Mouse (Mus musculus) embryo, embryonic 10.5 days (tissue): ENCODE measurements around the gene Npas3.

ENCODE experiments used
- DNase-seq: peaks from one replicate; pipeline ENCODE4 v3.0.0-alpha.2; 2015; ENCODE audit warnings: low spot score

Npas3 gene

DNA sequence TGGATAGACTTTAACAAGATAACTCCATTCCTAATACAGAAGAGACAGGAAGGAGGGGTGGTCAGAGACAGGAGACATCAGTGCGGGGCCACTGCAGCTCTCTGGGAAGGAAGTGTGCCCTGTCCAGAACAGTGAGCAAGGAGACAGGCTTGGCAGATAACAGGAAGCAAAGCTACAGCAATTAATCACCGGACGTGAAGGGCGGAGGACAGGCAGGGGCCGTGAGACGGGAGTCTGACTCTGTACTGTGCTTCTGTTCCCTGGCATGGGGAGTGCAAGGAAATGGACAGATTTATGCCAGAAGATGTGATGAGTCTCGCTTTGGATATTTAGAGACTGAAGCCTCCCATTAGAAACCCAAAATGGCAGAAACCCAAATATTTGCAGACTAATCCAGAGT is 47.3 kb downstream of the Npas3 start:
- DNase-seq: peak; percentile 28

DNA sequence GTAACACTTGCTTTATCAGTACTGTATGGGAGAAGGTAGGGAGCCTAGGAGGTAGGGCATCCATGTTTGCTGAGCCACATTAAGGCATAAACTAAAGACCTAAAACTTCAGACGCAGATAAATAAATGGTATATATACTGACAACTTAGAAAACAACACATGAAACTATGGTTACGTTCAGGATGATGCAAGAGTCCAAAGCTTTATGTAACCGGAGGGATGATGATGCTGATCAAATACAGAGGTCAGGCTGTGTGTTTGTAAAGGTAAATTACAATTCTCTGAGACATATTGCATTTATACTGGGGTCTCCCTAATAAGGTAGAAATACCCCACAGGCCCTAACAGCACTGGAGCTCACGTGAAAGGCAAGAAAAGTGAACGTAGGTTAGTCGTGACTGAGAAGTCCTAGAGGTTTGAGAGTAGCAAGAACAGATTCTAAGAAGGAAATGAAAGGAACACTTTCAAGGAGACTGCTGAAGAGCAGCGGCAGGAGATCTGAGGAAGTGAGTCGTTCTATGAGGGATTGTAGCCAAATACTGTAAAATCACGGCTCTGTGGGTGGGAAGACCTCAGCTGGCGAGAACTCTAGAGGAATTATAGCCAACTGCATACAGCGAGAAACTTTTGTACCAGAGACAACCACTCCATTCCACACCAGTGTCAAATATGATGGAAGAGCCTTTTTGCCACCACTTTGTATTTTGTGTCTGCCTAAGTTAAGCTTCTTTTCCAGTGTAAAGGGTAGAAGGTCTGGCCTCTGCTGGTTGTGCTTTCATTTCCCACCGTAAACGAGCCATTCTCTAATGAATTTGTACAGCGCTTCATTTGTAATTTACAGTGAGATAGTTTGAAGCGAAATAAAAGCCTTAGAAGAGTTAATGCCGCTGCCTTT is 49.7 kb downstream of the Npas3 start:
- no peak for DNase-seq

DNA sequence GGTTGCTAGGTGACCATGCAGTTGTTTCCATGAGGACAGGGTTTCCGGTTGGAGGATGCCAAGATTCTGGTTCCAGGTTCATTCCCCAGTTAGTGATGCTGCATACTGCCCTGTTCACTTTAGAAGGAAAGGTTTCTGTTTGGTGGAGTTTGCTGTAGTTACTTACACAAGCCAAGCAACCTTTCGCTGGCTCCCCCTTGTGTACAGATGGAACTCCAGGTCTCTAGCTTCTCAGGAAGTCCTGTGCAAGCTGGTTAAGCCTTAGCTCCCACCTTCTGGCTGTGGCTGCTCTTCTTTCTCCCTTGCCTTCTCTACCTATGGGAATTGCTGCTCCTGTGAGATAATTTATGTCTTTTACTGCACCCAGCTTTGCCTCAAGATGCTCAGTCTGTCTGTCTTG is 52.5 kb downstream of the Npas3 start:
- DNase-seq: peak; percentile 69

DNA sequence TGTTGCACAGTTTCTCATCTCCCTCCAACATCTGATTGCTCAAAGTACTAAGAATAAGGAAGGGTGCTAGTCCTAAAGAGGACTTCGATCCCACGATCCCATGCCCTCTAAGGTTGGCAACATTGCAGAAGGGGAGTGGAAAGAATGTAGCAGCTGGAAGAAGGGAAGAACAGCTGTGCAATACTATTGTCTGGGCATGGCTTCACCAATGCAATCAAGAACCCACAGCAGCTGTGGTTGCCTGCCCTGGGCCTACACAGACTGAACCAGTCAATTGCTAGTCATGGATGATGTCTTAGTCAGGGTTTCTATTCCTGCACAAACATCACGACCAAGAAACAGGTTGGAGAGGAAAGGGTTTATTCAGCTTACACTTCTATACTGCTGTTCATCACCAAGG is 53.7 kb downstream of the Npas3 start:
- DNase-seq: no peak

DNA sequence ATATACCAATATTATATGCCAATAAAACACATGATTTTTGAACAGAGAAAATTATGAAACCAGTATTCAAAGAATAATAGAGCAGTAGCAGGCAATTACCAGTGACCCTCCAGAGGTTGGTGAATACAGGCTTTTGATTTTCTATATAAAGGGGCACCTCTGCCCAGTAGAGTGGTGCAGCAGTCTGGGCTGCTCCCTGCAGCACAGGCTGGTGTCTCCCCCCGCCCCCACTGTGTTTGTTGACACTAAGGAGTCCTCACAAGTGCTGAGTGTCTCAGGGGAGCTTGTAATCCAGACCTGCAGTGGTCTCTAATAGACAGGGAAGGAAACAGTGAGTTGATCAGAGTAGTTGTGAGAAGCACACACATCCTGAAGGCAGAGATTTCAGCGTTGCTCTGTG is 68.2 kb downstream of the Npas3 start:
- no peak for DNase-seq

DNA sequence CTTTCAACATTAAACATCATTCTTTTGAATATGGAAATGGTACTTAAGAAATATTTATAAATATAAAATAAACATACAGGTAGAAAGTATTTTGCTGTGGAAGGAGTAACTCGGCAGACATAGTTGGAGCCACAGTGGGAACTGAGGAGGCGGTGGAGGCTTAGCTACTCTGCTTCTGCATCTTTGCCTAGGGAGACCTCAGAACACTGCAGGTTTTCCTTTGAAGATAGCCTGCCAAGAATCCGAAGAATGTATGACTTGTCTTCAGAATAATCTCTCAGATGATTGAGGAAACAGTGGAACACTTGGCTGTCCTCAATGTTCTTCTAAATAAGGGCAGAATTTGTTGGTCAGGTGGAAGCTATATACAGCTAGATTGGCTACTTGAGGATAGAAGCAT is 69.3 kb downstream of the Npas3 start:
- DNase-seq: no peak

DNA sequence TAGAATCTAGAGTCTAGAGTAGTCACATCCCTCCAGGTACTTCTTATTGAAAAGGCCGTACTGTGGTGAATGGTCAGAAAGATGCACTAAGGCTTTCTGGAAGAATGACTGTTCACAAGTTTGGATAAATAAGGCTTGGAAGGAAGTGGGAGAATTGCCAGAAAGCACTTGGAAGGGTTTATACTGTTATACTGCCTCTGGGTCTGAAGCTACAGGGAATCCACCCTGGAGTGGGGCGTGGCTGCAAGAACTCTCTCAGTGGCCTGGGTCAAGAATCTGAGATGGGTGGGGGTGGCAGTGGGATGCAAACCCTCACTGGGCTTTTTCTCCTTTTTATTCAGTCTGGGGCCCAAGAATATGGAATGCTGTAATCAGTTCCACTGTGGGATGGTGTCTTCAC is 72.0 kb downstream of the Npas3 start:
- no peak for DNase-seq

DNA sequence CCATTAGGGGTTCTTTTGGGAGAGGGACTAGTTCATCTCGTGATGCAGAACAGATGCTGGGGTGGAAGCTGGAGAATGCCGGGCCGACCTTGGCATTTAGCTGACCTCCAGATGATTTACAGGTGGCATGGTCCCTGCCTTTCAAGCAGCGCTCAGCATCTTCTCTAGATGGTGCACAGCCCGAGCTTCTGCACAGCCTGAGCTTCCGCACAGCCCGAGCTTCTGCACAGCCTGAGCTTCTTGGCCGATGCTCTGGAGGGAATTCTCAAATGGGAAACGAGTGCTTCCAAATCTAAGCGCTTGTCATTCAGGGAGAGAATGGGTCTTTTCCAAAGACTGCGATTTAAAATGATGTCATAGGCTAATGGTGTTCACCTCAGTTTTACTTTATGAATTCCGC is 72.5 kb downstream of the Npas3 start:
- peak; percentile 38 for DNase-seq

DNA sequence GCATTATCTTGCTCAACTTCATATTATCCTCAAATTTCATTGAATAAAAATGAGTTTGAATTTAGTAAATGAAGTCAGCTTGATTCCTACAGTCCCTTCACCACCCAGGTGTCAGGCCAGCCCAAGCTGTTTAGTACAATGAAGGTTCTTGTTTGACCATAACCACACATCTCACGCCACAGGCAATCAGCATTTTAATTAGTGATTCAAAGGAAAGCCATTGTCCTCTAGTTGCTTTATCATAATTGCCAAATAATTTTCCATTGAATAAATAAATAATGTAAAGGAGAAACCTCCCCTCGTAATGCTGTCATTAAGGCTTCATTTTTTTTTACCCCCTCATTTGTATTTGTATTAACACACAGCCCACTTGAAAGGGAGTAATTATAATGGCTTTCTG is 73.5 kb downstream of the Npas3 start:
- no peak for DNase-seq

DNA sequence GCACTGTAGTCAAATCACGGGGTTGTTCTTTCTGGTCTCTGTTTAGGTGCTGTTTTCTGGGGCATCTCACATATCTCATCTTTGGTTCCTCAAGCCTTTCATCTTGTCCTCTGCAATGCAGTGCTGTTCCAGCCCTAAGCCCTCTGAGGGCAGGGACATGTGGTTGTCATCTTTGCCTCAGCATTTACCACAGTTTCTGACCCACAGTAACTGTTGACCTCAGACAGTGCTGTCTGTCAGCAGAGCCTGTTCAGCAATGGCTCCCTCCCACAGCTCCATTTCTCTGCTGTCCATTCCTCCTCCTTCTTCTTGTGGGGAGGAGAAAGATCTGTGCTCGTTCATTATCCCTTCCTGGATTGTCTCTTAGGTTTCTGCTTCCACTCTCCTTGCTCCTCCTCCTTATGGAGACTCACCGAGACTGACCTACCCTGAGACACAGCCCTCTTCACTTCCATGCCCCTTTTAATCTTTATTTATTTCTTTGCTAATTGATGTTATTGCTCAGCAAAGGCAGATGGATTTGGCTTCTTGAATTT is 79.2 kb downstream of the Npas3 start:
- no peak for DNase-seq

DNA sequence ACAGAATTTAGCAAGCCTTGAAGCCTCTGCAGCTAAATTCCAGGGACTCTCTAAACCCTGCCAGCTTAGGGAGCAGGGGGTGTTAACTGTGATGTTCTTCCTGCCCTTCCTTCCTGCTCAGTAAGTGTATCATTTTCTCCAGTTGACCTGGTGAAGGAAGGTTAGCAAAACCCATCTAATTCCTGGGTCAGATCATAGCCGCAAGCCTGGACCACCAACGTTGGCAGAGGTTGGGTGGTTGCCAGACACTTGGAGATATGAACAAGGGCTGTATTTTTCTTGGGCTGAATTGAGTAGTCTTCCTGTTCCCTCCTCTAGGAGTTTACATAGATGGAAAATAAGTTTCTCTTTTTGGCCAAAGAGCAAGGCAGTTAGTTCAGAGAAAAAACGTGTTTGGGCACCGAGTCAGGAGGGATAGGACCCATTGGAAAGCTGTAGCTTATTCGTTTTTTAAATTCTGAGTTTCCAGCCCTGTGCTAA is 79.8 kb downstream of the Npas3 start:
- DNase-seq: peak; percentile 60

DNA sequence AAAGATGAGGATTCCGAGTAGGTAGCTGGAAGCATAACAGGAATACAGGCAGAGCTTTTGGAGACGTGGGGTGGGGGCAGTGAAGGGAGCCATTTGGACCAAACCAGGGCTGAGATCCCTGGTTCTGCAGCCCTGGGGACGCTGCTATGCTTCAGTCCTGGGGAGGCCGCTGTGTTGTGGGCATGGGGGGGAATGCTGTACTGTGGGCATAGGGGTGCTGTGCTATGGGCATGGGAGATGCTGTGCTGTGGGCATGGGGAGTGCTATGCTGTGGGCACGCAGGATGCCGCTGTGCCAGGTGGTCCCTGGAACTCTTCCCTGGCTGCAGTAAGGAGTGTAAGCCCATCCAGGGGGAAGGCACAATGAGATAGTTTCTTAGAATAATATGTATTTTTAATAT is 81.7 kb downstream of the Npas3 start:
- DNase-seq: no peak

DNA sequence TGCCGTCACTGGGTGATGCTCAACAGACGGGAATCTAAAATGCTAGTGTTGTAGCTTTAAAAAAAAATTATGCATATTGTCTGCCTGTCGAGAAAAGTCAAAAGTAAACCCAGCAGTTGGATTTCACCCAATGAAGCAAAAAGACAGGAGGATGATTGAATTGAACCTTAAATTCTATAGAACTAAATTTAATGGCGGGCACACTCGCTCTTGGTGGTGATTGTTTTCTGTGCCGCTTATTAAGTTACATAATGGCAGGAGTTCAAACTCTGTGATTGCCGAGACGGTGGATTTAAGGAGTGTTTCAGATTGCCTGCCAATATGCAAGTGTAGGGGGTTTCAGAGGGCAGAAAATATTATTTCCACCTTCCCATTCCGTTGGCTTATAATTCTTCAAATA is 82.9 kb downstream of the Npas3 start:
- no peak for DNase-seq

DNA sequence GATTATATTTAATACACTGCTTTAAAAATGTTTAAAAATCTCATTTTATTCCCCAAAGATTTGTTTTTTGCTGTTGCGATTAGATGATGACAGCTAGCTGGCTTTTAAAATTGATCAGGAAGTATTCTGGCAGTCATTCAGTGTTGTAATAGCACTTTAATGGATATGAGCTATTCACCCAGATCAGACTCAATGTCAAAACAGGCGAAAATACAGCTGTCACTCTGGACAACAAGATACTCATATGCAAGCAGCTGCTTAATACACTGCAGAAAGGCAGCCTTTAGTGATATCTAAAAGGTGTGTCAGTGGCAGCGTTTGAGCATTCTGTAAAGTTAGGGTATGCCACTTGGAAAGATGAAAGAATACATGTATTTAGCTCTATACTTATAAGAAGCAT is 83.3 kb downstream of the Npas3 start:
- no peak for DNase-seq

DNA sequence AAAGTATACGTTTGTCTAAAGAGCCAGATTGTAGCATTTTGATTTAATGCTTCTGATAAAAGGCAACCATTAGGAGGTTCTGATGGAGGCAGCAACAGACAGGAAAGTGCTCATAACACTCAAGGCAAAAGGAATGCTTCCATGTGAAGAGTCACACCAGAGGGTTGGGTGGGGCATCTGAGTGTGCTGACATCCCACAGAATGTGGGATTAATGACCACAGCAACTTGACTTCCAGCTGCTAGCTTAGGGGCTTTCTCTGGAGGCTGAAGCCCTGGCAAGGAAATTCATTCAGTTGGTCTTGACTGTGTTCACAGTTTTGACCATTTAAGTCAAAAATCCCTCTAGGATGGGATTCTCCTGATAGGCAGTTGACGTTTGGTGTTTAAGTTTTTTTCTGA is 84.8 kb downstream of the Npas3 start:
- DNase-seq: no peak

DNA sequence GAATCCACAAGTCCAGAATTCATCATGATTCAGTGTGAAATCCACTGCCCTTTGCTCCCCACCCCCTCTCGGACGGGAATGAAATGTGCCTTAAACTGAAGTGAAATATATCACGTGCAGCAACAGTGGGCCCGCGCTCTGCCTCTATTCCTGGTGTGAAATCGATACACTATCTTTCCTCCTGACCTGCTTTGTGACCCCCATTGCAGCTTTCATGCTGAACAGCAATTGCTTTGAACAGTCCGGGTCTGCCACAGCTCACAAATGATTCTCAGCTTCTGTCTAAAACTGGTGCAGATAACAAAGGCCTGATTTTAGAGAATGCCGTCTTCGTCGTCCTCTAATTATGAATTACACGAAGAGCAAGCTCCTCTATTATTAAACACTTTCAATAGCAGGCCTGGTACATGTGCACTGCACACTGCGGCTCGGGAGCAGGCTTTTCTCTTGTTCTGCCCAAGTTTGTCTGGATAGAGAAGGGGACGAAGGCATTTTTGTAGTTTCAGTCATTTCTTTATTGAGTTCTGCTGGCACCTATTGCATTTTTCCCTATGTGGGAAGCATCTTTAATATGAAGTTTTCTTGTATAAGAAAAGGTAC is 90.0 kb downstream of the Npas3 start:
- DNase-seq: peak; percentile 63

DNA sequence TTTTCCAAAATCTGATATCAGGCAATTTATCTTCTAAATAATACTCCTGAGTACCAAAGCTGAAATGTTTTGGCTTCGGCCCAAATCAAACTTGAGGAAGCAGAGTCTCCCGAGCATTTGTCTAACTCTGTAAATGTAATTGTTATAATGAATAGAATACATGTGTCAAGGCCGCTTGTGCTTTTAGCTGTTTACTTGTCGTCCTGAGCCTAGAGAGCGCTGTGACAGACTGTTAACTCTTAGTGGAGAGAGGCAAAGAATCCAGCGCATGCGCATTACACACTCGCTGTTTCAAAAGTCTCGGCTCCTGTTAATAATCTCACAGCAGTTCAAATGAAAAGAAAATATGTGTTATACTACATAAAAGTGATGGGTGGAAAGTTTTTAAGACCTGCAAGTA is 94.3 kb downstream of the Npas3 start:
- DNase-seq: no peak

DNA sequence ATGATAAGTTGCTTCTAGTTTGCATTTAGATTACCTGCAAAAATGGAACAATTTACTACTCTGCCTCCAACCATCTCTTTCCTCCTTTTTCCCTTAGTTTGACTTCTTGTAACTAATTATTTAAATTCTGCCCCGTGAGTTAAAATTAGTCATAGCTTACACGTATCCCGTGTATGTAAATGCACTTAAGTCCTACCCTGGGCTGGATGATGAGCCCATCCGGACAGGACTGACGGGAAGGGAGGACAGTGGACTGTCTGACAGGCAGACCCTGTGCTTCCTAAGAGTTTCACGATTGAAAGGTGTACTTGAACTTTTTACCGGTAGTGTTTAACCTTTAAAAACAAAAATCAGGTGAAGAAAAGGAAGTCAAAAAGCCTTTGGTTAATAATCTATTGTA is 103.4 kb downstream of the Npas3 start:
- DNase-seq: no peak

DNA sequence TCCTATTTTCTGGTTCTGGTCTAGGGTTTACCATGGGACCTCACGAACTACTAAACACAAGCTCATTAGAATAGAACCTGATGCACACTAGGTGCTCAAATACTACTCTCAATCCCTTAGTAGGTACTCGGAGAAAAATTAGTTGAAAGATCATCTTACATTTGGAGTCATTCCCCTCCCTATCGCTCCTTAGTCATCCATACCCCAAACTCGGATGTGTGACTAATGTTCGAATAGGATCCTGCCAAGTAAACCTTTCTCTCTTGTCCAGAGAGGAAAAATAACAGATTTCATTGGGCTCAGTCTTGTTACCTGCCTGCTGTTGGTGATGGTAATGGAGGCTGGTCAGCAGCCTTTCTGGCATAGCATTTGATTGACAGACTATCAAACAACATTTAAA is 117.3 kb downstream of the Npas3 start:
- no peak for DNase-seq

DNA sequence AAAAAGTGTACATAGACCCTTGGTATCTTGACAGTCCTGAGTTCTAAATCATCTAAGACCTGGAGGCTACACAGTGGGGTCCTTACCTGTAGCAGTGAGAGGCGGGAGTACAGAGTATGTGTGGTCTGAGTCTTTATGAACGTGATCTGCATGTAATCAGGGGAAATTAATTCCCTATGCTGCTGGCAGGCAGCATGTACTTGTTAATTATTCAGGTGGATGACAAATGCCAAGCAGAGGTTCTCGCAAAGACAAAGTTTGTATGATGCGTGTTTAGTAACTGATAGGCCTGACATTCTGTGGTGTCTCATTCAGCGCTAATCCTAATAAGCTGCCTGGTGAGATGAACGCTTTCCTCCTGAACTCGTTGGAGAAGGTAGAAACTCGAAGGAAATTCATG is 136.4 kb downstream of the Npas3 start:
- DNase-seq: no peak

DNA sequence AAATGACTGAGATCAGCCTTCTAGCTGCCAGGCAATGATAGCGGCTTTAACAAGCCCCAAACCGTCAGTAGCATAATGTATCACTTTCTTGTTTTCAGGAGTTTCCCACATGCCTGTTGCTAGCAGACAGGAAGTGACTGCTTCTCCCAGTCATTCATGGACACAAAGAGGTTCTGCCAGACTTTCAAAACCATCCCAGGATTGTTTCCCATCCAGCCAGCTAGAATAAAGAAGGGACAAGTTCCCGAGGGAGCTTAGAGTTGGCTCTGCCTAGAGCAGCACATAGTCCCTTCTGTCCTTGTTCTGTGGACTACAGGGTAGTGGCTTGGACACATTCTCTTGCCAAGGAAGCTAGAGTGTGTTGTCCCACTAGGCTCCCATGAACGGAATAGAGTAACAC is 157.4 kb downstream of the Npas3 start:
- peak; percentile 26 for DNase-seq

DNA sequence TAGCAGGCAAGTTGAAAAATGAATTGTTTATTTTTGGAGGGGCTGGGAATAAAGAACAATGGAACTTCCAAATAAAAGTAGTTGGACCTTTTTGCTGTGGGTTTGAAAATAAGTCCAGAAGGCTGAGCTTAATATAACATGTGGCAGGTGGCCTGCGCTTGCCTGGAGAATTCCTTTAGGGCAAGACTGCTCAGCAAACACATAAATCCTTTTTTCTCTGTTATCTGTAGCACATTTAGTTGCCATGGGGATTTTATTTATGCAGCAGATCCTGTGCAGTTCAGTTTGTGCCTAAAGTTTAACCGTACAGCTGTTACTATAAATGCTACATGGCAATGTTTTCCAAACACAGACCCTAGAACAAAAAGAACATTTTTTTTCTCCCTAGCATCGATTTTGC is 159.3 kb downstream of the Npas3 start:
- peak; percentile 69 for DNase-seq

DNA sequence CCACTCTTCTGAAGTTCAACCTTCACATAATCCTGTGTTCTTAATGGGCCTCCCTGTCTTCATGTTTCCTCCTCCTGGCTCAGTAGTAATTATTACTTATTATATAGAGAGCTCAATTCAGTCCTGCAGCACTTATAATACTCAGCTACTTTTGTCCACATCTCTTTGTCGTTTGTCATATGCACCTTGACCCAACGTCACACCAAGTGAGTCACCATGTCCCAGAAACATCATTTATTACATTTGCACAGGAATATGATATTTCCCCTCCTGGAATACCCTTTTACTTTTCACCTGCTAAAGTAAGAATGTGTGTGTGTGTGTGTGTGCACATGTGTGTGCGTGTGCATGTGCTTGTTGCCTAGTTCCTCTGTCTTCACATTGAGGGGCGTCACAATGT is 161.2 kb downstream of the Npas3 start:
- no peak for DNase-seq

DNA sequence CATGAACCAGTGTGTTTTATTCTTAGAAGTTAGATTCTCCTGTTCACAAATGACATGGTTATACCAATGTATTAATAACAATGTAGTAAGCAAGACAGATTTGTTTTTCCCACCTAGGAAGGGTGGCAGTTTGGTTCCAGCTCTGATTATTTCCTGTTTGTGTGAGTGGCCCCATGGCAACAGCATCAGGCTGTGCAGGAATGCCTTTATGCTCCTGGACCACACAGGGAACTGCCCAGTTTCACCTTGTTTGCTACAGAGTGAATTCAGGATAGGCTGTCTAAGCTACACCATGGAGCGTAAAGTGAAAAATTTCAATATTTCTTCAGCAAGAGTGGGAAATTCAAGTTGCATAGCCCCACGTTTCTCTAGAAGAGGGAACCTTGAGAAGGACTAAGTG is 162.2 kb downstream of the Npas3 start:
- DNase-seq: no peak
